In the genomic region with DNA sequence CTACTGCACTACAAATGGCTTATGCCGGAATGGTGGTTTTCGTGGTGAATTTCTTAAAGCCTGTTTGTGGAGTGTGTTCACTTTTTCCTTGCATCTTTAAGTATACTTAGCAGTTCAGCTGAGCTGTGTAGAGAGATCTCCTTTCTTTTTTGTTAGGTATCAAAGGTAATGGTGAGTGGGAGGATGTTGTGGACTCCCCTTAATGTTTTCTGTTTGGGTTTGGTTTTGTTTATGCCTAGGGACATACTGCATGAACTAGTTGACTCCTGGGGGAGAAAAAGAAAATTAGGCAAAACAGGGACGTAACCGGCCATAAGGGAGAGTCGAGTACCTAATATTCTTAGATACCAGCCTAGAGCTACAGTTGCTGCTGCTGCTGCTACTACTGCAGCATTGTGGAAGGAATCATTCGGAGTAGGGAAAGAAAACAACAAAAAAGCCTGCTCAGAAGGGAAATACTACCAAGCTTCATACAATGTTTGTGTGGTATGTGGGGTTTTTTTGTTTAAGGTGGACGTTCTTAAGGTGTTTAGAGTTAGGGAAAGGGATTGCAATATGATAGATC, we compare ENCODE assay signal across 7 mouse cellular contexts. TPM values are rescaled to one million over a fixed set of nuclear protein-coding genes. Genes with fewer than 3 reads are reported as not detected.
DNase-seq lines count a peak whose midpoint lies in the region; ATAC-seq and TF ChIP-seq lines count a peak whose summit lies in the region.

No protein-coding gene starts in this region.

- peak overlapping the region; percentile 73 for H3K4me2 ChIP-seq in embryonic facial prominence, embryonic 13.5 days
- peak overlapping the region; percentile 68 for H3K4me2 ChIP-seq in limb, embryonic 11.5 days (ENCODE audit: low read depth, severe bottlenecking)

- H3K4me1 ChIP-seq in thymus, adult 2 months (replicated peaks; ENCODE audit: control insufficient read depth, insufficient read depth, low read length), result no peaks in the 10 kb centered on the region; the same call in 1 of the 2 replicates
- H3K4me1 ChIP-seq in embryonic facial prominence, embryonic 13.5 days, result peaks cover 21% of the 10 kb centered on the region
- peaks cover 7% of the 10 kb centered on the region; the same call in 1 of the 2 replicates for H3K4me1 ChIP-seq in limb, embryonic 11.5 days (ENCODE audit: control insufficient read depth, insufficient read depth, low read length)

- no peak for TF ChIP-seq POLR2A in thymus, adult 2 months (IDR thresholded peaks at IDR 0.05; ENCODE audit: control insufficient read depth, extremely low read depth, insufficient read depth, low read length, poor library complexity)

- H3K9me3 ChIP-seq in embryonic facial prominence, embryonic 13.5 days, result no peaks in the 10 kb centered on the region
- no peaks in the 10 kb centered on the region for H3K9me3 ChIP-seq in limb, embryonic 11.5 days (ENCODE audit: control insufficient read depth, low read length)

- 39% methylated on average over 7 of the region's 7 CpGs for WGBS in thymus, adult 2 months
- WGBS in embryonic facial prominence, embryonic 13.5 days, result 3% methylated on average over 7 of the region's 7 CpGs
- WGBS in limb, embryonic 11.5 days, result 4% methylated on average over 7 of the region's 7 CpGs

- no peak overlapping the region for H3K4me3 ChIP-seq in thymus, adult 2 months (ENCODE audit: control insufficient read depth, insufficient read depth, low read length)
- peak overlapping the region; percentile 95 for H3K4me3 ChIP-seq in embryonic facial prominence, embryonic 13.5 days
- peak overlapping the region; percentile 83 for H3K4me3 ChIP-seq in limb, embryonic 11.5 days (ENCODE audit: low read depth, low read length)

- H3K9ac ChIP-seq in embryonic facial prominence, embryonic 13.5 days, result peak overlapping the region; percentile 98
- peak overlapping the region; percentile 98 for H3K9ac ChIP-seq in limb, embryonic 11.5 days (ENCODE audit: low read length)

- no peak for ATAC-seq in embryonic facial prominence, embryonic 13.5 days (ENCODE audit: insufficient number of reproducible peaks, insufficient read depth, low FRiP score, low TSS enrichment, low read depth)
- ATAC-seq in limb, embryonic 11.5 days (ENCODE audit: insufficient number of reproducible peaks, low FRiP score, low TSS enrichment, low read depth), result no peak

- H3K27me3 ChIP-seq in thymus, adult 2 months (ENCODE audit: control insufficient read depth, insufficient read depth, low read length), result no peaks in the 10 kb centered on the region
- H3K27me3 ChIP-seq in embryonic facial prominence, embryonic 13.5 days, result no peaks in the 10 kb centered on the region
- H3K27me3 ChIP-seq in limb, embryonic 11.5 days (ENCODE audit: control insufficient read depth, insufficient read depth, low read length), result no peaks in the 10 kb centered on the region

- H3K36me3 ChIP-seq in thymus, adult 2 months (ENCODE audit: control insufficient read depth, insufficient read depth, low read length), result peaks cover 20% of the 10 kb centered on the region
- no peaks in the 10 kb centered on the region for H3K36me3 ChIP-seq in embryonic facial prominence, embryonic 13.5 days
- no peaks in the 10 kb centered on the region for H3K36me3 ChIP-seq in limb, embryonic 11.5 days (ENCODE audit: control insufficient read depth, insufficient read depth, low read length)

- no peak for DNase-seq in thymus, adult 2 months
- no peak for DNase-seq in thymus, adult 18-20 months
- DNase-seq in limb, embryonic 11.5 days (ENCODE audit: low spot score), result no peak
- peak; percentile 34 for DNase-seq in retina, embryonic 14.5 days (ENCODE audit: low spot score)
- DNase-seq in gastrocnemius, postnatal 36 days, result no peak
- no peak for DNase-seq in left cerebral cortex, adult 9 months (ENCODE audit: low spot score in 2 of 2)

- no peak for TF ChIP-seq CTCF in thymus, adult 2 months (IDR thresholded peaks at IDR 0.05; ENCODE audit: borderline replicate concordance, control insufficient read depth, extremely low read depth, insufficient read depth, low read length, poor library complexity)

- intact Hi-C loops in gastrocnemius, postnatal 36 days (cut with DNase I), result no loop called here

- peak overlapping the region; percentile 97; the same call in 1 of the 2 replicates for H3K27ac ChIP-seq in thymus, adult 2 months (ENCODE audit: control insufficient read depth, insufficient read depth, low read length)
- peak overlapping the region; percentile 97 for H3K27ac ChIP-seq in embryonic facial prominence, embryonic 13.5 days
- H3K27ac ChIP-seq in limb, embryonic 11.5 days (replicated peaks; ENCODE audit: low read depth, low read length), result peak overlapping the region; percentile 97

RNA-seq across cellular contexts. Expression of a gene that starts 1.5 kb away (rescaled TPM):
- polyA plus RNA-seq in thymus, adult 2 months (2012; rRNA removed), result 187 and 194 TPM in 2 replicates
- polyA plus RNA-seq in embryonic facial prominence, embryonic 13.5 days (2015; fragmentation: Nextera tagmentation; extraction: Ambion mirVana), result 6.6 and 9.5 TPM in 2 replicates
- 24.4 and 29.3 TPM in 2 replicates for polyA plus RNA-seq in limb, embryonic 11.5 days (2014; fragmentation: Nextera tagmentation; extraction: Ambion mirVana)
- 1 to 10 TPM; 5.2 to 7.4 TPM for total RNA-seq in gastrocnemius, postnatal 36 days (2021)
